Mouse (Mus musculus): ENCODE results near the gene Cdkal1. TPM values are rescaled to one million over a fixed set of nuclear protein-coding genes. Genes with fewer than 3 reads are reported as not detected.

Gene Cdkal1
- total and polyA plus RNA-seq, 2 experiments from 2014 or later, result 11.1 to 18.9 TPM

DNA sequence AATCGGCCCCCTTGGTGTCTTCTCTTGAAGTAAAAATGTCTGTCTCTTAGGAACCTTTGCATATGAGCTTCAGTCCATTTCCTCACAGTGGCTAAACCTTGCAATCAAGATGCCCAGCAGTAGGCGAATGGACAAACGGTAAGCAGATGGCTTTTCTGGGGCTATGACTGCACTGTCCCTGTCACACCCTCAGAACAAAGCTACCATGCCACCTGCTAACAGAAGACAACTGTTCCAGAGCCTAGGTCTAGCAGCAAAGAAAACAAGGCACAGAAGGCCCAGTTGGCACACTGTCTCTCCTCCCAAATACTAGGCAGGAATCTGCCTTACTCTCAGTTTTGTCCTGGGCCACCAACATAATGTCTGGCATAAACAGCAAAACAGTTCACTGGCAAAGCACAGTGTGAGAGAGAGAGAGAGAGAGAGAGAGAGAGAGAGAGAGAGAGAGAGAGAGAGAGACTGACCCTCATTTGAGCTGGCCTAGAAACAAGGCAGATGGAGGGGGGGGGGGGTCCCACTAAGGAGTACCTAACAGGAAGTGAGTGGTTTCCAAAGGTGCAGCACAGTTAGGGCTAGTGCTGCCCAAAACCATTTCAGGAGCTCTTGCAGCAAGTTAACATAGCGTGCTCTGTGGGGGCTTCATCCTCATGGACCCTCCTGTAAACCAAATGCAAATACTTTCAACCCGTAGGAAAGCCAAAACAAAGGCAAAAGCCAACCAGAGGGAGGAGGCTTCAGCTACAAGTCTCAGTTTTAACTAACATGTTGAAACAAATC, 95.6 kb downstream of the Cdkal1 start:
- H3K4me3 ChIP-seq (ENCODE audit: low read length), result no peak overlapping the region
- 51% methylated on average over 5 of the region's 5 CpGs for WGBS
- DNase-seq (ENCODE audit: low spot score) (peak; percentile 59), ATAC-seq (peak; percentile 90)
- H3K27ac ChIP-seq, result peak overlapping the region; percentile 46
- H3K9me3 ChIP-seq (ENCODE audit: low read length), result no peaks in the 10 kb centered on the region
- H3K4me2 ChIP-seq (ENCODE audit: low read depth, low read length), result no peak overlapping the region
- TF ChIP-seq CTCF (IDR thresholded peaks at IDR 0.05; ENCODE audit: low read depth), result no peak
- peaks cover 4% of the 10 kb centered on the region; the same call in 1 of the 2 replicates for H3K4me1 ChIP-seq (ENCODE audit: insufficient read depth, low read length)
- no peaks in the 10 kb centered on the region for H3K27me3 ChIP-seq (ENCODE audit: insufficient read depth, low read length)
- no peak overlapping the region for H3K9ac ChIP-seq (replicated peaks; ENCODE audit: low read length)
- no peaks in the 10 kb centered on the region for H3K36me3 ChIP-seq (ENCODE audit: insufficient read depth, low read length)

DNA sequence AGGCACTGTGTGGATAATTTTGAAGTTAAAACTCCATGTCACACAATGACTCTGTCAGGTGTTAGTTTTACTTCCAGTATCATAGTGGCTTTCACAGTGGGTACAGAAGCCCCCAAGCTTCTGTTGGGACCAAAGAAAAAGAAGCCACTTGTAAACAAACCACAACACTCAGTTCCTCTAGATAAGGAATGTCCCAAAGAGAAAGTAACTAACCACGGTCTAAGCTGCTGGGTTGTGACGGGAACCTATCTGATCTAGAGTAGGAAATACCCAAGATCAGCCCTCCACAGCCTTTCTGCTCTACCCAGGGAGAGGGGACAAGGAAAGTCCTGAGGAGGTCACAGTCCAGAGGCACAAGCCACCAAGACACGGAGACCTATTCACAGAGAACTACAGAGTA, 99.4 kb downstream of the Cdkal1 start:
- H3K4me3 ChIP-seq (ENCODE audit: low read length), result no peak overlapping the region

DNA sequence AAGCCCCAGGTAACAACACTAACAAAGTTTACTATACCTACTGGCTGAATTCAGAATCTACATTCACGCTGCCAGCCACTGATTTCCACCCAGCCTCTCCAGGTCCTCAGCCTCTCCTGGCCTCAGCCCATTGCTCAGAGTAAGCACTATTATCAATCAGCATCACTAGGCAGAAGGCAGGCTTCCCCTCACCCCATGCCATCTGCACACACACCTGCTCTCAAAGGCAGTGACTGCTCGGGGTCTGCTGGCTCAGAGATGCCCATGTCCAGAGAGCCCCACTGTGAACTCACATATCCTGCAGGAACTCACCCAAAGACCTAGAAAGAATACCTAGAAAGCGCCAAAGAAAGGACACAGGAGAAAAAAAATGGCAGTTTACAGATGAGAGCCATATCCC, 102.2 kb downstream of the Cdkal1 start:
- H3K9me3 ChIP-seq (ENCODE audit: low read length), result no peaks in the 10 kb centered on the region
- H3K27me3 ChIP-seq (ENCODE audit: insufficient read depth, low read length), result no peaks in the 10 kb centered on the region
- DNase-seq (ENCODE audit: low spot score) (no peak), ATAC-seq (peak; percentile 59; the same call in 1 of the 2 replicates)
- H3K4me2 ChIP-seq (ENCODE audit: low read depth, low read length), result no peak overlapping the region
- H3K36me3 ChIP-seq (ENCODE audit: insufficient read depth, low read length), result no peaks in the 10 kb centered on the region
- H3K9ac ChIP-seq (replicated peaks; ENCODE audit: low read length), result no peak overlapping the region
- H3K4me1 ChIP-seq (ENCODE audit: insufficient read depth, low read length), result no peaks in the 10 kb centered on the region
- no peak for TF ChIP-seq CTCF (IDR thresholded peaks at IDR 0.05; ENCODE audit: low read depth)
- 69% methylated on average over 3 of the region's 3 CpGs for WGBS
- no peak overlapping the region for H3K27ac ChIP-seq
- H3K4me3 ChIP-seq (ENCODE audit: low read length), result no peak overlapping the region

More for the DNA sequence above, 99.4 kb downstream of the Cdkal1 start:
- Histone ChIP-seq H3K9ac (replicated peaks; ENCODE audit: low read length) (no peak overlapping the region), H3K9me3 (ENCODE audit: low read length) (no peaks in the 10 kb centered on the region), H3K27me3 (ENCODE audit: insufficient read depth, low read length) (no peaks in the 10 kb centered on the region), H3K36me3 (ENCODE audit: insufficient read depth, low read length) (no peaks in the 10 kb centered on the region), H3K27ac (no peak overlapping the region), H3K4me2 (ENCODE audit: low read depth, low read length) (no peak overlapping the region), H3K4me1 (ENCODE audit: insufficient read depth, low read length) (peaks cover 4% of the 10 kb centered on the region; the same call in 1 of the 2 replicates)
- no peak for TF ChIP-seq CTCF (IDR thresholded peaks at IDR 0.05; ENCODE audit: low read depth)
- DNase-seq (ENCODE audit: low spot score) (no peak), ATAC-seq (no peak)
- 82% methylated on average over 3 of the region's 3 CpGs for WGBS

DNA sequence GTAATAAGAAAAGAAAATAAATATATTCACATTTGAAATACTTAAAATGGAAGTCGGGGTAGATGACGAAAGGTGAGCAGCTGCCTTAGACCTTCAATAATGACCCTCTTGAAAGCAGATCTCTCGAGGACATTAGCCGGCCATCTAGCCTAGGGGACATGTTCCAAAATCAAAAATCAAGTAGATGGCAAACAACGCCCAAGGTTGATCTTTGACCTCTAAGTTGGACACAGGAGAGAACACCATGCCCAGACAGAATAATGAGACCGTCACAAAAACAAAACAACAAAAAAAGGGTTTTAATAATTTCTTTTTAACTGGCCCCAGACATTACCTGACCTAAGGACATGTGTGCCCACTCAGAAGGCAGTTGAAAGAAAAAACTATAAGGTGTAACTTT, 103.4 kb downstream of the Cdkal1 start:
- no peak overlapping the region for H3K4me2 ChIP-seq (ENCODE audit: low read depth, low read length)
- TF ChIP-seq CTCF (IDR thresholded peaks at IDR 0.05; ENCODE audit: low read depth), result no peak
- no peaks in the 10 kb centered on the region for H3K9me3 ChIP-seq (ENCODE audit: low read length)
- H3K36me3 ChIP-seq (ENCODE audit: insufficient read depth, low read length), result no peaks in the 10 kb centered on the region
- H3K4me3 ChIP-seq (ENCODE audit: low read length), result no peak overlapping the region
- DNase-seq (ENCODE audit: low spot score), result no peak
- H3K9ac ChIP-seq (replicated peaks; ENCODE audit: low read length), result no peak overlapping the region
- WGBS, result 96% methylated on average over 6 of the region's 6 CpGs
- H3K27ac ChIP-seq, result no peak overlapping the region
- no peak for ATAC-seq
- no peaks in the 10 kb centered on the region for H3K27me3 ChIP-seq (ENCODE audit: insufficient read depth, low read length)
- H3K4me1 ChIP-seq (ENCODE audit: insufficient read depth, low read length), result no peaks in the 10 kb centered on the region

- WGBS, result 86% methylated on average over 5 of the region's 5 CpGs
- Histone ChIP-seq H3K9ac (replicated peaks; ENCODE audit: low read length) (no peak overlapping the region), H3K4me3 (ENCODE audit: low read length) (no peak overlapping the region), H3K27ac (no peak overlapping the region), H3K4me1 (ENCODE audit: insufficient read depth, low read length) (0 out of 2 replicates have a peak, but pooled peaks cover 4% of the 10 kb centered on the region), H3K4me2 (ENCODE audit: low read depth, low read length) (no peak overlapping the region), H3K27me3 (ENCODE audit: insufficient read depth, low read length) (no peaks in the 10 kb centered on the region), H3K9me3 (ENCODE audit: low read length) (no peaks in the 10 kb centered on the region), H3K36me3 (ENCODE audit: insufficient read depth, low read length) (no peaks in the 10 kb centered on the region)
- no peak for TF ChIP-seq CTCF (IDR thresholded peaks at IDR 0.05; ENCODE audit: low read depth)
- ATAC-seq, result no peak
- DNase-seq (ENCODE audit: low spot score), result no peak
Observed at GRCm38 (mm10) chr13:29751201-29751600, 104.3 kb downstream of the Cdkal1 start.

DNA sequence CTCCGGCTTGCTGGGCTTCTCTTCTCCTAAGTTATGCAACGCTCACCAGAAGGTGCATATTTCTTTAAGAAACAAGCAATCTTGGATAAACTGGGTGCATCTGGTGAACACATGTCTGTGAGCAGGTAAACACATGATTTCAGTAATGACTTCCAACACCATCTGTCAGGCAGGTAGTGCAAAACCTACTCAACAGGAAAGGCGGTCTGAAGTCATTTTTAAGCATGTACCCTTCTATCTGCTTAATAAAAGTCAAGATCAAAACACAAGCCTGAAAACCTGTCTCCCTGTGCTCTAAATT, 108.2 kb downstream of the Cdkal1 start:
- Histone ChIP-seq H3K4me3 (ENCODE audit: low read length) (no peak overlapping the region), H3K36me3 (ENCODE audit: insufficient read depth, low read length) (no peaks in the 10 kb centered on the region), H3K9me3 (ENCODE audit: low read length) (no peaks in the 10 kb centered on the region), H3K27me3 (ENCODE audit: insufficient read depth, low read length) (no peaks in the 10 kb centered on the region), H3K27ac (no peak overlapping the region; the same call in 1 of the 2 replicates), H3K9ac (replicated peaks; ENCODE audit: low read length) (no peak overlapping the region), H3K4me2 (ENCODE audit: low read depth, low read length) (no peak overlapping the region), H3K4me1 (ENCODE audit: insufficient read depth, low read length) (0 out of 2 replicates have a peak, but pooled peaks cover 5% of the 10 kb centered on the region)
- 74% methylated on average over 3 of the region's 3 CpGs for WGBS
- no peak for ATAC-seq
- TF ChIP-seq CTCF (IDR thresholded peaks at IDR 0.05; ENCODE audit: low read depth), result no peak
- DNase-seq (ENCODE audit: low spot score), result no peak
